Mouse (Mus musculus): ENCODE measurements around the gene Podn.

The Podn gene

GRCm38 (mm10) chr4:108005328-108005727 lies 90.9 kb downstream of the Podn start:
- DNase-seq (ENCODE audit: low spot score in 2 of 2) = no peak

- DNase-seq (ENCODE audit: low spot score in 2 of 2) = no peak
Observed at GRCm38 (mm10) chr4:107999380-107999779, 96.9 kb downstream of the Podn start.

- no peak for DNase-seq (ENCODE audit: low spot score in 2 of 2)
Observed at GRCm38 (mm10) chr4:107998641-107999332, 97.5 kb downstream of the Podn start.

- no peak for DNase-seq (ENCODE audit: low spot score in 2 of 2)
Observed at GRCm38 (mm10) chr4:107996418-107996986, 99.7 kb downstream of the Podn start.

- DNase-seq (ENCODE audit: low spot score in 2 of 2) = no peak
Observed at GRCm38 (mm10) chr4:107995727-107996126, 100.5 kb downstream of the Podn start.

GRCm38 (mm10) chr4:107995011-107995410 lies 101.2 kb downstream of the Podn start:
- no peak for DNase-seq (ENCODE audit: low spot score in 2 of 2)

GRCm38 (mm10) chr4:107991879-107992278 lies 104.4 kb downstream of the Podn start:
- DNase-seq (ENCODE audit: low spot score in 2 of 2) = no peak

GRCm38 (mm10) chr4:107990818-107991217 lies 105.4 kb downstream of the Podn start:
- DNase-seq (ENCODE audit: low spot score in 2 of 2) = no peak

- DNase-seq (ENCODE audit: low spot score in 2 of 2) = peak in 1 of 2 experiments; percentile 38
Observed at GRCm38 (mm10) chr4:107988931-107989330, 107.3 kb downstream of the Podn start.

GRCm38 (mm10) chr4:107986386-107987168 lies 109.7 kb downstream of the Podn start:
- no peak for DNase-seq (ENCODE audit: low spot score in 2 of 2)

GRCm38 (mm10) chr4:107985812-107986211 lies 110.4 kb downstream of the Podn start:
- DNase-seq (ENCODE audit: low spot score in 2 of 2) = no peak

- DNase-seq (ENCODE audit: low spot score in 2 of 2) = no peak
Observed at GRCm38 (mm10) chr4:107984282-107984981, 111.8 kb downstream of the Podn start.

- DNase-seq (ENCODE audit: low spot score in 2 of 2) = no peak
Observed at GRCm38 (mm10) chr4:107983717-107984116, 112.5 kb downstream of the Podn start.

- no peak for DNase-seq (ENCODE audit: low spot score in 2 of 2)
Observed at GRCm38 (mm10) chr4:107980002-107980600, 116.1 kb downstream of the Podn start.

- no peak for DNase-seq (ENCODE audit: low spot score in 2 of 2)
Observed at GRCm38 (mm10) chr4:107979530-107979929, 116.7 kb downstream of the Podn start.

GRCm38 (mm10) chr4:107977593-107977992 lies 118.7 kb downstream of the Podn start:
- DNase-seq (ENCODE audit: low spot score in 2 of 2) = no peak

GRCm38 (mm10) chr4:107975004-107975403 lies 121.2 kb downstream of the Podn start:
- no peak for DNase-seq (ENCODE audit: low spot score in 2 of 2)

GRCm38 (mm10) chr4:107974527-107974926 lies 121.7 kb downstream of the Podn start:
- DNase-seq (ENCODE audit: low spot score in 2 of 2) = no peak

- DNase-seq (ENCODE audit: low spot score in 2 of 2) = no peak
Observed at GRCm38 (mm10) chr4:107971162-107971561, 125.1 kb downstream of the Podn start.

GRCm38 (mm10) chr4:107969781-107970180 lies 126.5 kb downstream of the Podn start:
- no peak for DNase-seq (ENCODE audit: low spot score in 2 of 2)

GRCm38 (mm10) chr4:107967966-107968682 lies 128.1 kb downstream of the Podn start, which contains the start of gene Slc1a7:
Gene Slc1a7, plus strand, starts transcription at chr4:107968332.
- no peak for DNase-seq (ENCODE audit: low spot score in 2 of 2)
